In the genomic region with DNA sequence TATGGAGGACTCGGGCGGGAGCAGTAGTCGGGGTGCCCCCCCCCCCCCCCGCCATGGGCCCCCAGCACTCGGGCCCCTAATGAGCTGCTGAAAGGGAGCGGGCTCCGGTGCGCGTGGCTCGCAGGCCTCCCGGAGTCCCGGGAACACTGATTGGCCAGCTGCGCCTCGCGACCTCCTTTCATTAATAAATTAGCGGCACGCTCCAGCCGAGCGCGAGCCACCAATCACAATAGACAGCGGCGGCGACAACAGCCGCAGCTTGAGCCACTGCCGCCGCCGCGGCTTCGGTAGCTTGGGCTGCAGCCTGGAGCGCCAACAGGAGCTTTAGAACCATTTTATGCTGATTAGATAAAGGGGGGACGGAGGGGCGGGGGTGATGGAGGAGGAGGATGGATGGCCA, we compare ENCODE assay signal across 9 mouse cellular contexts. TPM values are rescaled to one million over a fixed set of nuclear protein-coding genes. Genes with fewer than 3 reads are reported as not detected.
DNase-seq lines count a peak whose midpoint lies in the region; ATAC-seq lines count a peak whose summit lies in the region.
"Had no signal": no experiment of that assay in that cellular context is flagged by ENCODE, and none has a peak within 500 bp of the region (broad histone marks: within the 10 kb centered on the region; RNA-seq: fewer than 3 reads in every experiment).

No protein-coding gene starts in this region.

- peak; percentile 26 for DNase-seq in right cerebral cortex, postnatal 25 days
- DNase-seq in right cerebral cortex, postnatal 36 days (ENCODE audit: low spot score in 2 of 2), result no peak
- no peak for DNase-seq in liver, embryonic 13.5 days
- DNase-seq in retina, postnatal 7 days (ENCODE audit: low read depth, low spot score), result peak; percentile 68
- no peak for DNase-seq in frontal cortex, postnatal 14 days (ENCODE audit: low spot score in 2 of 2)
- no peak for DNase-seq in thymus, postnatal 14 days

- peaks cover 38% of the 10 kb centered on the region for H3K4me1 ChIP-seq in embryonic facial prominence, embryonic 13.5 days
- peaks cover 39% of the 10 kb centered on the region for H3K4me1 ChIP-seq in hindbrain, embryonic 15.5 days (replicated peaks)
- peaks cover 23% of the 10 kb centered on the region for H3K4me1 ChIP-seq in liver, embryonic 13.5 days (replicated peaks)

- no peak overlapping the region for H3K9ac ChIP-seq in embryonic facial prominence, embryonic 13.5 days
- peak overlapping the region; percentile 4; the same call in 1 of the 2 replicates for H3K9ac ChIP-seq in hindbrain, embryonic 15.5 days
- H3K9ac ChIP-seq in liver, embryonic 13.5 days, result no peak overlapping the region

- no peaks in the 10 kb centered on the region for H3K9me3 ChIP-seq in embryonic facial prominence, embryonic 13.5 days
- H3K9me3 ChIP-seq in hindbrain, embryonic 15.5 days, result no peaks in the 10 kb centered on the region
- H3K9me3 ChIP-seq in liver, embryonic 13.5 days (replicated peaks), result no peaks in the 10 kb centered on the region

- H3K36me3 ChIP-seq in embryonic facial prominence, embryonic 13.5 days, result no peaks in the 10 kb centered on the region
- no peaks in the 10 kb centered on the region for H3K36me3 ChIP-seq in hindbrain, embryonic 15.5 days
- H3K36me3 ChIP-seq in liver, embryonic 13.5 days, result no peaks in the 10 kb centered on the region

- 0 out of 2 replicates have a peak, but pooled peaks have one; percentile 11 for ATAC-seq in embryonic facial prominence, embryonic 13.5 days (ENCODE audit: insufficient number of reproducible peaks, insufficient read depth, low FRiP score, low TSS enrichment, low read depth)
- ATAC-seq in hindbrain, embryonic 15.5 days (ENCODE audit: low FRiP score, low read depth), result peak; percentile 68
- no peak for ATAC-seq in liver, embryonic 13.5 days (ENCODE audit: low read depth)

- H3K27ac ChIP-seq in embryonic facial prominence, embryonic 13.5 days, result no peak overlapping the region
- H3K27ac ChIP-seq in hindbrain, embryonic 15.5 days (replicated peaks), result no peak overlapping the region; the same call in 1 of the 2 replicates
- no peak overlapping the region for H3K27ac ChIP-seq in liver, embryonic 13.5 days

- H3K4me2 ChIP-seq in embryonic facial prominence, embryonic 13.5 days, result peak overlapping the region; percentile 75
- H3K4me2 ChIP-seq in hindbrain, embryonic 15.5 days, result peak overlapping the region; percentile 85
- peak overlapping the region; percentile 59 for H3K4me2 ChIP-seq in liver, embryonic 13.5 days

- WGBS in embryonic facial prominence, embryonic 13.5 days, result 1% methylated on average over 27 of the region's 32 CpGs
- under 1% methylated on average over 31 of the region's 32 CpGs for WGBS in hindbrain, embryonic 15.5 days
- under 1% methylated on average over 31 of the region's 32 CpGs for WGBS in liver, embryonic 13.5 days (ENCODE audit: insufficient replicate concordance)

- peak overlapping the region; percentile 45 for H3K4me3 ChIP-seq in embryonic facial prominence, embryonic 13.5 days
- H3K4me3 ChIP-seq in hindbrain, embryonic 15.5 days, result peak overlapping the region; percentile 46
- H3K4me3 ChIP-seq in liver, embryonic 13.5 days (replicated peaks), result peak overlapping the region; percentile 43
- H3K4me3 ChIP-seq: erythroblast, embryonic 14.5 days had no signal

- peaks cover 94% of the 10 kb centered on the region for H3K27me3 ChIP-seq in embryonic facial prominence, embryonic 13.5 days
- peaks cover 57% of the 10 kb centered on the region for H3K27me3 ChIP-seq in hindbrain, embryonic 15.5 days
- H3K27me3 ChIP-seq in liver, embryonic 13.5 days, result peaks cover 95% of the 10 kb centered on the region

RNA-seq across cellular contexts. Expression of a gene that starts 0.4 kb away (rescaled TPM):
- polyA plus RNA-seq in embryonic facial prominence, embryonic 13.5 days (2015; fragmentation: Nextera tagmentation; extraction: Ambion mirVana), result 0.26 and 0.32 TPM in 2 replicates
- polyA plus RNA-seq in hindbrain, embryonic 15.5 days (2015; fragmentation: Nextera tagmentation; extraction: Ambion mirVana), result 6.7 and 17.7 TPM in 2 replicates
- polyA plus RNA-seq in liver, embryonic 13.5 days (2015; fragmentation: Nextera tagmentation; extraction: Ambion mirVana), result not detected in 2 replicates
- polyA plus RNA-seq: erythroblast, embryonic 14.5 days had no signal

Comparison
In these comparisons a context has a peak if more than half of its experiments do, and no peak if none do; other contexts are left out.
1. DNase-seq: peak in right cerebral cortex, postnatal 25 days (single experiment) and retina, postnatal 7 days (single experiment); none in right cerebral cortex, postnatal 36 days (0 of 2), liver, embryonic 13.5 days (single experiment), frontal cortex, postnatal 14 days (0 of 2) and thymus, postnatal 14 days (single experiment).
2. Peak in every context shown above with its lines, with median percentiles within 50 percentile points of each other: H3K4me2 ChIP-seq and H3K4me3 ChIP-seq.